Mouse (Mus musculus) hindbrain, postnatal 0 days (tissue): Measurements from ENCODE around the gene Ahnak. TPM values are rescaled to one million over a fixed set of nuclear protein-coding genes. Genes with fewer than 3 reads are reported as not detected.

Experiments used
- ATAC-seq: fragments of 200-750 bp; cut with Nextera tagmentation; 2 replicates; pipeline ENCODE4 v1.8.0; 2017; ENCODE audit warnings: mild to moderate bottlenecking, moderate TSS enrichment, moderate library complexity
- DNase-seq: peaks from one replicate; pipeline ENCODE4 v3.0.0-alpha.2; 2015; ENCODE audit warnings: low spot score
- H3K27ac ChIP-seq: fragments of 300-500 bp; sonication (generic); 2 replicates; pipeline ENCODE4 v1.5.1; 2014; ENCODE audit warnings: mild to moderate bottlenecking
- H3K27me3 ChIP-seq: fragments of 300-500 bp; sonication (generic); 2 replicates; pipeline ENCODE4 v1.6.1; 2014; ENCODE audit warnings: low read length, mixed read lengths; ENCODE audit not compliant: insufficient read depth
- H3K36me3 ChIP-seq: fragments of 300-500 bp; sonication (generic); 2 replicates; pipeline ENCODE4 v1.6.1; 2014; ENCODE audit warnings: low read length, mixed read lengths; ENCODE audit not compliant: insufficient read depth
- H3K4me1 ChIP-seq: fragments of 300-500 bp; sonication (generic); 2 replicates; pipeline ENCODE4 v1.6.1; 2014; ENCODE audit warnings: antibody characterized with exemption, low read length, mixed read lengths; ENCODE audit not compliant: insufficient read depth
- H3K4me2 ChIP-seq: fragments of 300-500 bp; sonication (generic); 2 replicates; pipeline ENCODE4 v1.6.1; 2014; ENCODE audit warnings: low read depth, mild to moderate bottlenecking, low read length, moderate library complexity, mixed read lengths
- H3K4me3 ChIP-seq: fragments of 300-500 bp; sonication (generic); 2 replicates; pipeline ENCODE4 v1.5.1; 2014; ENCODE audit warnings: low read length
- H3K9ac ChIP-seq: fragments of 300-500 bp; sonication (generic); replicated peaks from 2 replicates; pipeline ENCODE4 v1.6.1; 2014; ENCODE audit warnings: mild to moderate bottlenecking, low read length, moderate library complexity, mixed read lengths
- H3K9me3 ChIP-seq: fragments of 300-500 bp; sonication (generic); 2 replicates; pipeline ENCODE4 v1.6.1; 2016; ENCODE audit warnings: low read length, mixed read lengths
- CTCF ChIP-seq: IDR thresholded peaks from 2 replicates; pipeline ENCODE4 v1.5.1; 2016; ENCODE audit warnings: antibody characterized with exemption, control low read depth, low read depth
- WGBS: fragments of 180-500 bp; shearing (Covaris S2); extraction: QIAGEN DNeasy Blood & Tissue Kit; methylation state at CpG from one replicate; pipeline ENCODE4 v1.1.7; 2014; 5-methylcytosine and 5-hydroxymethylcytosine counted together
- polyA plus RNA-seq: library from polyadenylated mRNA; unstranded; fragments of >200 nt; fragmentation: Nextera tagmentation; extraction: Ambion mirVana; gene quantifications from 2 replicates; pipeline ENCODE4 v1.2.1, GENCODE M21; 2015
- total RNA-seq: library from RNA; depleted of rRNA; stranded (reverse); fragments of >200 nt; gene quantifications from 2 replicates; pipeline ENCODE4 v1.2.3, GENCODE M21; 2014

Ahnak gene
- total and polyA plus RNA-seq, 2 experiments from 2014 or later: 6.1 to 11.2 TPM

- Histone ChIP-seq H3K9ac (no peak overlapping the region), H3K4me1 (peaks cover 10% of the 10 kb centered on the region; the same call in 1 of the 2 replicates), H3K4me2 (no peak overlapping the region), H3K27ac (no peak overlapping the region), H3K36me3 (no peaks in the 10 kb centered on the region), H3K27me3 (no peaks in the 10 kb centered on the region), H3K4me3 (no peak overlapping the region), H3K9me3 (no peaks in the 10 kb centered on the region)
- no peak for ATAC-seq
- TF ChIP-seq CTCF: no peak
- 90% methylated on average over 3 of the region's 3 CpGs for WGBS
- no peak for DNase-seq
These were observed 45.4 kb downstream of the Ahnak start for GRCm38 (mm10) chr19:9034480-9034879.

GRCm38 (mm10) chr19:9035101-9035500 is 46.0 kb downstream of the Ahnak start:
- ATAC-seq: no peak
- 69% methylated on average over 3 of the region's 3 CpGs for WGBS
- Histone ChIP-seq H3K4me3 (no peak overlapping the region), H3K9ac (no peak overlapping the region), H3K9me3 (no peaks in the 10 kb centered on the region), H3K4me2 (no peak overlapping the region), H3K27me3 (no peaks in the 10 kb centered on the region), H3K4me1 (peaks cover 6% of the 10 kb centered on the region; the same call in 1 of the 2 replicates), H3K27ac (no peak overlapping the region), H3K36me3 (no peaks in the 10 kb centered on the region)
- DNase-seq: no peak
- TF ChIP-seq CTCF: no peak

GRCm38 (mm10) chr19:9038136-9038535 is 49.1 kb downstream of the Ahnak start:
- WGBS: 74% methylated on average over 3 of the region's 3 CpGs
- no peak for ATAC-seq

GRCm38 (mm10) chr19:9039266-9039665 is 50.2 kb downstream of the Ahnak start:
- H3K27me3 ChIP-seq: no peaks in the 10 kb centered on the region
- no peak overlapping the region for H3K27ac ChIP-seq
- no peak overlapping the region for H3K4me2 ChIP-seq
- no peak overlapping the region for H3K4me3 ChIP-seq
- no peaks in the 10 kb centered on the region for H3K36me3 ChIP-seq
- 88% methylated on average over 4 of the region's 4 CpGs for WGBS
- ATAC-seq: no peak
- DNase-seq: no peak
- no peaks in the 10 kb centered on the region for H3K4me1 ChIP-seq
- no peaks in the 10 kb centered on the region for H3K9me3 ChIP-seq
- no peak for TF ChIP-seq CTCF
- H3K9ac ChIP-seq: no peak overlapping the region

More at GRCm38 (mm10) chr19:9038136-9038535, 49.1 kb downstream of the Ahnak start:
- H3K36me3 ChIP-seq: no peaks in the 10 kb centered on the region
- no peak overlapping the region for H3K4me3 ChIP-seq
- H3K4me2 ChIP-seq: no peak overlapping the region
- no peaks in the 10 kb centered on the region for H3K4me1 ChIP-seq
- no peak for TF ChIP-seq CTCF
- H3K27ac ChIP-seq: no peak overlapping the region
- H3K9ac ChIP-seq: no peak overlapping the region
- no peaks in the 10 kb centered on the region for H3K27me3 ChIP-seq
- no peaks in the 10 kb centered on the region for H3K9me3 ChIP-seq
- DNase-seq: no peak

GRCm38 (mm10) chr19:9039928-9040327 is 50.8 kb downstream of the Ahnak start:
- no peak for DNase-seq
- Histone ChIP-seq H3K4me1 (no peaks in the 10 kb centered on the region), H3K4me2 (no peak overlapping the region), H3K9ac (no peak overlapping the region), H3K27ac (no peak overlapping the region), H3K9me3 (no peaks in the 10 kb centered on the region), H3K4me3 (no peak overlapping the region), H3K36me3 (no peaks in the 10 kb centered on the region), H3K27me3 (no peaks in the 10 kb centered on the region)
- WGBS: 67% methylated on average over 7 of the region's 7 CpGs
- no peak for ATAC-seq
- no peak for TF ChIP-seq CTCF

- Histone ChIP-seq H3K9ac (no peak overlapping the region), H3K4me3 (no peak overlapping the region), H3K36me3 (no peaks in the 10 kb centered on the region), H3K4me2 (no peak overlapping the region), H3K27me3 (no peaks in the 10 kb centered on the region), H3K4me1 (no peaks in the 10 kb centered on the region), H3K27ac (no peak overlapping the region), H3K9me3 (no peaks in the 10 kb centered on the region)
- 84% methylated on average over 6 of the region's 6 CpGs for WGBS
- ATAC-seq: no peak
- TF ChIP-seq CTCF: no peak
- DNase-seq: no peak
These were observed 51.6 kb downstream of the Ahnak start for GRCm38 (mm10) chr19:9040649-9041048.

GRCm38 (mm10) chr19:9041074-9041473 is 52.0 kb downstream of the Ahnak start:
- Histone ChIP-seq H3K27me3 (no peaks in the 10 kb centered on the region), H3K4me3 (no peak overlapping the region), H3K9ac (no peak overlapping the region), H3K4me2 (no peak overlapping the region), H3K27ac (no peak overlapping the region), H3K4me1 (no peaks in the 10 kb centered on the region), H3K36me3 (no peaks in the 10 kb centered on the region), H3K9me3 (no peaks in the 10 kb centered on the region)
- ATAC-seq: no peak
- DNase-seq: no peak
- TF ChIP-seq CTCF: no peak
